17 mouse cellular contexts compared by ENCODE assay signal in genomic region chr7:143375945-143376344, GRCm38 (mm10).
A peak's percentile ranks its signal among the peaks of the same experiment; 100 is the strongest.
DNase-seq lines count a peak whose midpoint lies in the region; ATAC-seq lines count a peak whose summit lies in the region.
"Had no signal": no experiment of that assay in that cellular context is flagged by ENCODE, and none has a peak within 500 bp of the region (broad histone marks: within the 10 kb centered on the region; RNA-seq: fewer than 3 reads in every experiment).

No protein-coding gene starts in this region.

- H3K27me3 ChIP-seq in kidney, embryonic 15.5 days, result peaks cover 4% of the 10 kb centered on the region; the same call in 1 of the 2 replicates
- H3K27me3 ChIP-seq in kidney, embryonic 16.5 days (ENCODE audit: insufficient read depth, low read length), result no peaks in the 10 kb centered on the region
- H3K27me3 ChIP-seq in embryonic facial prominence, embryonic 15.5 days, result no peaks in the 10 kb centered on the region
- no peaks in the 10 kb centered on the region for H3K27me3 ChIP-seq in heart, embryonic 16.5 days (ENCODE audit: control insufficient read depth, insufficient read depth, low read length)
- H3K27me3 ChIP-seq in limb, embryonic 10.5 days (ENCODE audit: low read depth, poor library complexity, severe bottlenecking), result peaks cover 26% of the 10 kb centered on the region
- H3K27me3 ChIP-seq in intestine, embryonic 16.5 days (replicated peaks; ENCODE audit: control insufficient read depth, insufficient read depth, low read length), result no peaks in the 10 kb centered on the region
- H3K27me3 ChIP-seq: Patski had no signal

- H3K4me3 ChIP-seq in kidney, embryonic 15.5 days (replicated peaks), result no peak overlapping the region
- H3K4me3 ChIP-seq in kidney, embryonic 16.5 days (ENCODE audit: low read length), result no peak overlapping the region
- H3K4me3 ChIP-seq in embryonic facial prominence, embryonic 15.5 days (replicated peaks), result no peak overlapping the region
- H3K4me3 ChIP-seq in heart, embryonic 16.5 days (ENCODE audit: low read length), result no peak overlapping the region
- H3K4me3 ChIP-seq in limb, embryonic 10.5 days, result no peak overlapping the region
- no peak overlapping the region for H3K4me3 ChIP-seq in intestine, embryonic 16.5 days (ENCODE audit: low read length)
- H3K4me3 ChIP-seq: left cerebral cortex, adult 2 months; myocyte had no signal

- 69% methylated on average over 16 of the region's 16 CpGs for WGBS in kidney, embryonic 15.5 days
- WGBS in kidney, embryonic 16.5 days, result 59% methylated on average over 16 of the region's 16 CpGs
- 53% methylated on average over 16 of the region's 16 CpGs for WGBS in embryonic facial prominence, embryonic 15.5 days
- 69% methylated on average over 16 of the region's 16 CpGs for WGBS in heart, embryonic 16.5 days
- 91% methylated on average over 16 of the region's 16 CpGs for WGBS in limb, embryonic 10.5 days
- 82% methylated on average over 16 of the region's 16 CpGs for WGBS in intestine, embryonic 16.5 days

- no peak for DNase-seq in limb, embryonic 10.5 days (ENCODE audit: low spot score)
- no peak for DNase-seq in cerebellum, postnatal 25 days
- DNase-seq in left cerebral cortex, adult 11 months (ENCODE audit: low spot score), result no peak
- DNase-seq: adrenal gland, postnatal 14 days; lung, postnatal 14 days had no signal

- H3K9ac ChIP-seq in kidney, embryonic 15.5 days, result no peak overlapping the region
- no peak overlapping the region for H3K9ac ChIP-seq in kidney, embryonic 16.5 days (replicated peaks; ENCODE audit: low read length)
- no peak overlapping the region for H3K9ac ChIP-seq in embryonic facial prominence, embryonic 15.5 days
- no peak overlapping the region for H3K9ac ChIP-seq in heart, embryonic 16.5 days (ENCODE audit: low read length)
- no peak overlapping the region for H3K9ac ChIP-seq in intestine, embryonic 16.5 days (ENCODE audit: low read depth, low read length)

- H3K4me2 ChIP-seq in kidney, embryonic 15.5 days, result no peak overlapping the region
- no peak overlapping the region for H3K4me2 ChIP-seq in kidney, embryonic 16.5 days (replicated peaks; ENCODE audit: low read depth, low read length)
- no peak overlapping the region for H3K4me2 ChIP-seq in embryonic facial prominence, embryonic 15.5 days (replicated peaks)
- H3K4me2 ChIP-seq in heart, embryonic 16.5 days (ENCODE audit: low read depth, low read length), result no peak overlapping the region
- H3K4me2 ChIP-seq in intestine, embryonic 16.5 days (ENCODE audit: low read depth, low read length), result no peak overlapping the region
- H3K4me2 ChIP-seq: liver, embryonic 11.5 days; midbrain, embryonic 11.5 days had no signal

- H3K4me1 ChIP-seq in kidney, embryonic 15.5 days, result peaks cover 32% of the 10 kb centered on the region
- no peaks in the 10 kb centered on the region; the same call in 1 of the 2 replicates for H3K4me1 ChIP-seq in kidney, embryonic 16.5 days (ENCODE audit: insufficient read depth, low read length)
- H3K4me1 ChIP-seq in embryonic facial prominence, embryonic 15.5 days, result peaks cover 30% of the 10 kb centered on the region
- H3K4me1 ChIP-seq in heart, embryonic 16.5 days (ENCODE audit: control insufficient read depth, insufficient read depth, low read length), result peaks cover 46% of the 10 kb centered on the region
- peaks cover 23% of the 10 kb centered on the region for H3K4me1 ChIP-seq in limb, embryonic 10.5 days
- H3K4me1 ChIP-seq in intestine, embryonic 16.5 days (ENCODE audit: control insufficient read depth, insufficient read depth, low read length), result no peaks in the 10 kb centered on the region

- H3K9me3 ChIP-seq in kidney, embryonic 15.5 days (replicated peaks), result no peaks in the 10 kb centered on the region
- no peaks in the 10 kb centered on the region for H3K9me3 ChIP-seq in kidney, embryonic 16.5 days (ENCODE audit: low read length)
- no peaks in the 10 kb centered on the region for H3K9me3 ChIP-seq in embryonic facial prominence, embryonic 15.5 days (replicated peaks)
- no peaks in the 10 kb centered on the region for H3K9me3 ChIP-seq in heart, embryonic 16.5 days (replicated peaks; ENCODE audit: control insufficient read depth, low read length)
- no peaks in the 10 kb centered on the region for H3K9me3 ChIP-seq in limb, embryonic 10.5 days (replicated peaks)
- H3K9me3 ChIP-seq in intestine, embryonic 16.5 days (ENCODE audit: control insufficient read depth, low read length), result no peaks in the 10 kb centered on the region

- ATAC-seq in kidney, embryonic 15.5 days (replicated peaks; ENCODE audit: low FRiP score), result 0 out of 2 replicates have a peak, but pooled peaks have one; percentile 19
- no peak for ATAC-seq in kidney, embryonic 16.5 days (ENCODE audit: low FRiP score, low TSS enrichment)
- ATAC-seq in embryonic facial prominence, embryonic 15.5 days (ENCODE audit: insufficient number of reproducible peaks, low FRiP score, low TSS enrichment, low read depth), result 0 out of 2 replicates have a peak, but pooled peaks have one; percentile 53
- ATAC-seq in heart, embryonic 16.5 days (replicated peaks; ENCODE audit: extremely low read depth, insufficient read depth, low FRiP score), result peak; percentile 61
- no peak for ATAC-seq in intestine, embryonic 16.5 days
- ATAC-seq: CD4-positive, CD25-positive, alpha-beta regulatory T cell, adult 4 months; intestine, postnatal 0 days; Patski had no signal

- no peaks in the 10 kb centered on the region for H3K36me3 ChIP-seq in kidney, embryonic 15.5 days
- no peaks in the 10 kb centered on the region for H3K36me3 ChIP-seq in kidney, embryonic 16.5 days (ENCODE audit: insufficient read depth, low read length)
- no peaks in the 10 kb centered on the region for H3K36me3 ChIP-seq in embryonic facial prominence, embryonic 15.5 days
- H3K36me3 ChIP-seq in heart, embryonic 16.5 days (ENCODE audit: control insufficient read depth, insufficient read depth), result no peaks in the 10 kb centered on the region
- no peaks in the 10 kb centered on the region for H3K36me3 ChIP-seq in limb, embryonic 10.5 days
- H3K36me3 ChIP-seq in intestine, embryonic 16.5 days (ENCODE audit: control insufficient read depth, insufficient read depth, low read length), result no peaks in the 10 kb centered on the region

- H3K27ac ChIP-seq in kidney, embryonic 15.5 days, result peak overlapping the region; percentile 45; the same call in 1 of the 2 replicates
- no peak overlapping the region for H3K27ac ChIP-seq in kidney, embryonic 16.5 days (ENCODE audit: low read length)
- H3K27ac ChIP-seq in embryonic facial prominence, embryonic 15.5 days (replicated peaks), result peak overlapping the region; percentile 73
- peak overlapping the region; percentile 38 for H3K27ac ChIP-seq in heart, embryonic 16.5 days (ENCODE audit: low read length)
- H3K27ac ChIP-seq in limb, embryonic 10.5 days, result peak overlapping the region; percentile 53; the same call in 1 of the 2 replicates
- H3K27ac ChIP-seq in intestine, embryonic 16.5 days (ENCODE audit: low read length), result no peak overlapping the region
- H3K27ac ChIP-seq: left cerebral cortex, adult 2 months had no signal

Comparison
In these comparisons a context has a peak if more than half of its experiments do, and no peak if none do; other contexts are left out.
1. ATAC-seq: peak in kidney, embryonic 15.5 days (single experiment), embryonic facial prominence, embryonic 15.5 days (single experiment) and heart, embryonic 16.5 days (single experiment); none in kidney, embryonic 16.5 days (single experiment) and intestine, embryonic 16.5 days (single experiment).
2. H3K27ac ChIP-seq: peak in kidney, embryonic 15.5 days (single experiment), embryonic facial prominence, embryonic 15.5 days (single experiment), heart, embryonic 16.5 days (single experiment) and limb, embryonic 10.5 days (single experiment); none in kidney, embryonic 16.5 days (single experiment) and intestine, embryonic 16.5 days (single experiment).